Mouse (Mus musculus): Measurements from ENCODE around the gene Srpr. TPM values are rescaled to one million over a fixed set of nuclear protein-coding genes. Genes with fewer than 3 reads are reported as not detected.

Srpr gene
- polyA plus RNA-seq, 1 experiment = 96.9 TPM

- TF ChIP-seq POLR2A (IDR thresholded peaks at IDR 0.05; ENCODE audit: insufficient read depth, low read length) = no peak
- TF ChIP-seq CTCF (IDR thresholded peaks at IDR 0.05; ENCODE audit: low read depth, low read length) = no peak
- TF ChIP-seq EP300 (IDR thresholded peaks at IDR 0.05; ENCODE audit: insufficient read depth, low read depth, low read length) = no peak
- no peaks in the 10 kb centered on the region for H3K9me3 ChIP-seq (replicated peaks; ENCODE audit: control insufficient read depth, insufficient read depth, low read length, poor library complexity, severe bottlenecking)
- H3K27ac ChIP-seq (ENCODE audit: insufficient read depth, low read length) = no peak overlapping the region
- H3K4me3 ChIP-seq (ENCODE audit: low read depth, low read length) = no peak overlapping the region
- no peaks in the 10 kb centered on the region for H3K36me3 ChIP-seq (ENCODE audit: control insufficient read depth, insufficient read depth, low read length, poor library complexity, severe bottlenecking)
- no peaks in the 10 kb centered on the region for H3K4me1 ChIP-seq (ENCODE audit: control insufficient read depth, insufficient read depth, low read length)
- no peaks in the 10 kb centered on the region for H3K27me3 ChIP-seq (ENCODE audit: control insufficient read depth, insufficient read depth, low read length, poor library complexity, severe bottlenecking)
- H3K9ac ChIP-seq (ENCODE audit: low read depth, poor library complexity, severe bottlenecking) = no peak overlapping the region
Observed at GRCm38 (mm10) chr9:35198351-35198750, 1.6 kb upstream of the Srpr start.

- Histone ChIP-seq H3K27ac (ENCODE audit: insufficient read depth, low read length) (no peak overlapping the region), H3K36me3 (ENCODE audit: control insufficient read depth, insufficient read depth, low read length, poor library complexity, severe bottlenecking) (no peaks in the 10 kb centered on the region), H3K4me3 (ENCODE audit: low read depth, low read length) (peak overlapping the region; percentile 67), H3K9me3 (replicated peaks; ENCODE audit: control insufficient read depth, insufficient read depth, low read length, poor library complexity, severe bottlenecking) (no peaks in the 10 kb centered on the region), H3K9ac (ENCODE audit: low read depth, poor library complexity, severe bottlenecking) (peak overlapping the region; percentile 81), H3K27me3 (ENCODE audit: control insufficient read depth, insufficient read depth, low read length, poor library complexity, severe bottlenecking) (no peaks in the 10 kb centered on the region), H3K4me1 (ENCODE audit: control insufficient read depth, insufficient read depth, low read length) (no peaks in the 10 kb centered on the region)
- TF ChIP-seq EP300 (IDR thresholded peaks at IDR 0.05; ENCODE audit: insufficient read depth, low read depth, low read length) (no peak), POLR2A (IDR thresholded peaks at IDR 0.05; ENCODE audit: insufficient read depth, low read length) (no peak)
Observed at GRCm38 (mm10) chr9:35198945-35199771, 817 bp upstream of the Srpr start.

- peaks cover 12% of the 10 kb centered on the region for H3K36me3 ChIP-seq (ENCODE audit: control insufficient read depth, insufficient read depth, low read length, poor library complexity, severe bottlenecking)
- no peaks in the 10 kb centered on the region for H3K27me3 ChIP-seq (ENCODE audit: control insufficient read depth, insufficient read depth, low read length, poor library complexity, severe bottlenecking)
- TF ChIP-seq POLR2A (IDR thresholded peaks at IDR 0.05; ENCODE audit: insufficient read depth, low read length) = no peak
- no peak for TF ChIP-seq CTCF (IDR thresholded peaks at IDR 0.05; ENCODE audit: low read depth, low read length)
- H3K4me1 ChIP-seq (ENCODE audit: control insufficient read depth, insufficient read depth, low read length) = no peaks in the 10 kb centered on the region
- no peak overlapping the region for H3K27ac ChIP-seq (ENCODE audit: insufficient read depth, low read length)
- no peak overlapping the region for H3K9ac ChIP-seq (ENCODE audit: low read depth, poor library complexity, severe bottlenecking)
- no peak overlapping the region for H3K4me3 ChIP-seq (ENCODE audit: low read depth, low read length)
- H3K9me3 ChIP-seq (replicated peaks; ENCODE audit: control insufficient read depth, insufficient read depth, low read length, poor library complexity, severe bottlenecking) = no peaks in the 10 kb centered on the region
Observed at GRCm38 (mm10) chr9:35200529-35201060, 620 bp downstream of the Srpr start.

GRCm38 (mm10) chr9:35203536-35203935, 3.6 kb downstream of the Srpr start:
- TF ChIP-seq CTCF (IDR thresholded peaks at IDR 0.05; ENCODE audit: low read depth, low read length) (no peak), POLR2A (IDR thresholded peaks at IDR 0.05; ENCODE audit: insufficient read depth, low read length) (no peak), EP300 (IDR thresholded peaks at IDR 0.05; ENCODE audit: insufficient read depth, low read depth, low read length) (no peak)
- Histone ChIP-seq H3K27ac (ENCODE audit: insufficient read depth, low read length) (no peak overlapping the region), H3K4me1 (ENCODE audit: control insufficient read depth, insufficient read depth, low read length) (no peaks in the 10 kb centered on the region), H3K9me3 (replicated peaks; ENCODE audit: control insufficient read depth, insufficient read depth, low read length, poor library complexity, severe bottlenecking) (no peaks in the 10 kb centered on the region), H3K36me3 (ENCODE audit: control insufficient read depth, insufficient read depth, low read length, poor library complexity, severe bottlenecking) (peaks cover 33% of the 10 kb centered on the region), H3K4me3 (ENCODE audit: low read depth, low read length) (no peak overlapping the region), H3K27me3 (ENCODE audit: control insufficient read depth, insufficient read depth, low read length, poor library complexity, severe bottlenecking) (no peaks in the 10 kb centered on the region), H3K9ac (ENCODE audit: low read depth, poor library complexity, severe bottlenecking) (no peak overlapping the region)

- Histone ChIP-seq H3K9ac (ENCODE audit: low read depth, poor library complexity, severe bottlenecking) (no peak overlapping the region), H3K4me1 (ENCODE audit: control insufficient read depth, insufficient read depth, low read length) (no peaks in the 10 kb centered on the region), H3K4me3 (ENCODE audit: low read depth, low read length) (no peak overlapping the region), H3K9me3 (replicated peaks; ENCODE audit: control insufficient read depth, insufficient read depth, low read length, poor library complexity, severe bottlenecking) (no peaks in the 10 kb centered on the region), H3K36me3 (ENCODE audit: control insufficient read depth, insufficient read depth, low read length, poor library complexity, severe bottlenecking) (peaks cover 42% of the 10 kb centered on the region), H3K27me3 (ENCODE audit: control insufficient read depth, insufficient read depth, low read length, poor library complexity, severe bottlenecking) (no peaks in the 10 kb centered on the region), H3K27ac (ENCODE audit: insufficient read depth, low read length) (no peak overlapping the region)
- no peak for TF ChIP-seq EP300 (IDR thresholded peaks at IDR 0.05; ENCODE audit: insufficient read depth, low read depth, low read length)
Observed at GRCm38 (mm10) chr9:35204421-35204820, 4.4 kb downstream of the Srpr start.

Data from ES-Bruce4 (cell line).